Mouse (Mus musculus) brain, embryonic 14.5 days (tissue): ENCODE data around the gene Uba5. TPM values are rescaled to one million over a fixed set of nuclear protein-coding genes. Genes with fewer than 3 reads are reported as not detected.

Experiments
- DNase-seq: peaks from one replicate; pipeline ENCODE4 v3.0.0-alpha.2; 2011; ENCODE audit warnings: low read depth
- CTCF ChIP-seq: fragments of 200-500 bp; IDR thresholded peaks from 2 replicates; pipeline ENCODE4 v1.5.1; 2012; ENCODE audit warnings: inconsistent platforms, mild to moderate bottlenecking, moderate library complexity, borderline replicate concordance; ENCODE audit not compliant: insufficient read depth, insufficient read length; ENCODE audit errors: extremely low read depth
- POLR2A ChIP-seq: fragments of 200-500 bp; IDR thresholded peaks from 2 replicates; pipeline ENCODE4 v1.6.1; 2012; ENCODE audit warnings: mild to moderate bottlenecking, inconsistent platforms, borderline replicate concordance; ENCODE audit not compliant: poor library complexity, insufficient read depth, insufficient read length, severe bottlenecking; ENCODE audit errors: extremely low read depth
- polyA plus RNA-seq: library from polyadenylated mRNA; depleted of rRNA; stranded (reverse); fragments of >200 nt; gene quantifications from 2 replicates; pipeline ENCODE4 v1.2.3, GENCODE M21; 2012; rRNA removed

Uba5 gene
- 68.8 and 69.7 TPM in 2 replicates for polyA plus RNA-seq

DNA sequence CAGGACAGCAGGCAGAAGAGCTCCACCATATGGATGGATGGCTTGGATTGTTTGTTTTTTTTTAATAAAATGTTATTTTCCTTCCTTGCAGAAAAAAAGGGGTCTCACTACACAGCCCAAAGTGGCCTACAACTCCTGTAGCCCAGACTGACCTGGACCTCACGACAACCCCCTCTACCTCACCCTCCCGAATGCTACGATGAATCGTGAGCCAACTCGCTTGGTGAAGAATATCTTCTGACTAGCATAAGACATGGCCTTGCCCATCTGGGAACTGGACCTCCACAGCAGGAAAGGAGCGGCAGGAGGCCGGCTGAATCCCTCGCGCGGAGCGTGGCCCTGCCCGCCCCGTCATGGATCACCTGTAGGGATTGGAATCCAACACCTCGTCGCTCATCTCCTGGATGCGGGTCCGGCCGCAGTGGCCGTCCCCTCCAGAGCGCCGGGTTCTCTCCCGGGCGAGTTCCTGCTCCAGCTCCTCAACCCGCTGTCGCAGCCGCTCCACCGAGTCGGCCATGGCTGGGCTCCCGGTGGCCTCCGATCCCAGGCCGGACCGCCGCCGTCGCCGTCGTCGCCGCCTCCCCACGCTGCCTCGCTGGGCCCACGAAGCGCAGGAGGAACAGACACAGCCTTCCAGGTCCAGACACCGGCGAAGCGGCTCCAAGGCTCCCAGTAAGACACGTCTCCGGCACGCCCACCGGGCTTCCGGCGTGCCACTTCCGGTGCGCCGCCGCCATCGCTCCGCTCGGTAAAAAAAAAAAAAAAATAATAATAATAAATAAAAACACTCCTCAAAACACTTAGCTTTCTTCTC is at the start of gene Uba5:
Uba5 (minus strand) TSS at position 705 of the 814 bp plus-strand sequence.
- TF ChIP-seq CTCF (no peak), POLR2A (peak; percentile 55; the same call in 1 of the 2 replicates)
- DNase-seq: no peak

DNA sequence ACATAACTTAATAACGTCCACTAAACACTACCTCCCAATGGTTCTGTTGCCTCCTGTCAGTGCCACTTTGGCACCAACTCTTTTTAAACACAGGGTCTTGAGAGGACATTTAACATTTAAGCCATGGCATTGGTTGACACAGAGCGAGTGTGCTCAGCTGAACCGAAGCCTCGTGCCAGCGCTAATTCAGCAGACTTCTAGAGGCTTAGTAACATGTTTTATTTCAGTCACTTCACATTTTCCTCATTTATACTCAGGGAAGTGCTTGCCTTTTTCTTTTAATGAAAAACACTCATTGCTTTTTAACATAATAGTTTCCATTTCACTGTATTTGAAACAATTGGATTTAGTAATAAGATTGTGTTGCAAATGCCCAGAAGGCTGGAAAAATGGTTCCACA is 46.2 kb upstream of the Uba5 start:
- DNase-seq: no peak
- TF ChIP-seq CTCF (no peak), POLR2A (no peak)

DNA sequence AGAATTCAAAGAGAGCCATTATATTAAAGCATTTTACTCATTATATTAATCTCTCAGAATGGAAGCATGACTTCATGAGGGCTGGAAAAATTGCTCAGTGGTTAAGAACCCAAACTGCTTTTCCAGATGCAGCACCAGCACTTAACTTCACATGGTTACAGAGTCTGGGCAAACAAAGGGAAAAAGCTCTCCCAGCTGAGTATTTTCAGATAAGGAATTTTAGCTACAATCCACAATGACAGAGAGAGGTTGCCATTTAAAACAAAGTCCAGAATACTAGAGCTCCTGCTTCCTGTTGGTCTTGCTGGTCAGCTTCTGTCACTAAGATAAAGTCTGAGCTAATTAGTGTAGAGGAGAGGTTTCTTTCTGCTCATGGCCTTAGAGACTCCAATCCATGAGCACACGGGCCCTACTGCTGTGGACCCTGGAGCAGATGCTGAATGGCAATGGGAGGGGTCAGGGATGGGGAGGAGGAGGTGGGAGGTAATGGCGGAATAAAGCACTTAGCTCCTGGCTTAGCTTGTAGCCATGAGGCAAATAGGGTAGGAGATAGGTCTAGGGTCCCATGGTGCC is 45.7 kb upstream of the Uba5 start:
- TF ChIP-seq POLR2A (no peak), CTCF (no peak)
- no peak for DNase-seq

DNA sequence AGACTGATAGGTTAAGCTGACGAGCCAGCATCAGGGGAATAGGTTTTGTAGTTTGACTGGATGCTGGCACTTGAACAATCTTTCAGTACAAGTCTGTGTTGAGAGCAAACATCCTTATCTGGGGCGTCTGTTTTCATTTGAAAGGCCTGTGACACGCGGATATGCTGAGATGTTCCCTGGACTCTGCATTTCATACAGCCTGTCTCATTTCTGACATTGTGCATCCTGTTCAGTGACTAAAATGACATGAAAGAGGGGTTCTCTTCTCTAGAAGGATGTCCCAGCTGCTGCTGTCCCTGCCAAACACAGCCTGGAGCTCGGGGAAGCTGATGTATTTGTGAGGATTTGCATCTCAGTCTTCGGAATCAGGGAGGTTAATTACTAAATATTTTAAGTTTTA is 44.5 kb upstream of the Uba5 start:
- TF ChIP-seq CTCF: no peak
- TF ChIP-seq POLR2A: no peak
- DNase-seq: no peak

DNA sequence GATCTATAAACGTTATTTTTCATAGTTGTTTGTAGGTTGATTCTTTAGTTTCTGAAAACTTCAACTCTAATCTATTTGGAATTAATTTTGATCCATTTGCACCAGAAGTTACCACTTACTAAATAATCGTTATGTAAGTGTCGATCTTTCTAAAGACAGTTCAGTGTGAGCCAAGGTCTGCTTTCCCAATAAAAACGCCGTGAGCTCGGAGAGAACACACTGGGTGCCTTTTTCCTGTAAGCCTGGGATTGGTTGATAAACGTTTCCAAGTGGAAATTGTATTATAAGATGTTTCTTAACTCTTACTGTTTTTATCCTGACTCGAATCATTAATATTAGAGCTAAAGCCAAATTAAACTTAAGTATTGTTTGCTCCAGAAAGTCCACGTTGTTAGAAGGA is 44.0 kb upstream of the Uba5 start:
- no peak for DNase-seq
- TF ChIP-seq POLR2A (no peak), CTCF (no peak)

DNA sequence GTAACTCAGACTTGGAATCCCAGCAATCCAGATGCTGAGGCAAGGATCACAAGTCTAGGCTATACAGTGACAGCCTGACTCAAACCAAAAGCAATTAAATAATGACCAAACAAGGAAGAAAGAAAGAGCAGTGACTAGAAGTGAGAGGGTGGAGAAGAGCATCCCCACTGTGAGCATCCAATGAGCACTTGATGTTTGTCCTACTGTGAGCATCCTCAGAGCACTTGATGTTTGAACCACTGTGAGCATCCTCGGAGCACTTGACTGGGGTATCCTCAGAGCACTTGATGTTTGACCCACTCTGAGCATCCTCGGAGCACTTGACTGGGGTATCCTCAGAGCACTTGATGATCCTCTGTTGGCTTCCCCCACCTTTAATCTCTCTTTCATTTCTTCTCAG is 42.1 kb upstream of the Uba5 start:
- no peak for DNase-seq
- no peak for TF ChIP-seq CTCF
- no peak for TF ChIP-seq POLR2A

DNA sequence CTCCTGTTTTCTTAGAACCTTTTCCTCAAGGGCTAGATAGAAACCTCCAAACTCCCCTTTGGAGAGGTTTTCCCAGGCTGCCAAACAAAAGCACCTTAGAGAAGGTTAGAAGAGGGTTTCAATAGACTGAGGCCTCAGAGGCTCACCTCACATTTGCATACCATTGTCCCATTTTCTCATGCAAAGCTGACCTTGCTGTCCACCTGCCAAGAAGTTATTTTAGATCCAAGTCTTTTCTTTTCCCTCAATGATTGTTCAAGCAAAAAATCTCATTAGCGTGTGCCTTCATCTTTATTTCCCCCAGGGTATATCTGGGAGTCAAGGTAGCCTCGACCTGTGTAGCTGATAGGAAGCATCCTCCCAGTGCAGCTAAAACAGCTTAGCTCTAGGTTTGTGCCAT is 40.0 kb upstream of the Uba5 start:
- TF ChIP-seq POLR2A (no peak), CTCF (no peak)
- DNase-seq: no peak

DNA sequence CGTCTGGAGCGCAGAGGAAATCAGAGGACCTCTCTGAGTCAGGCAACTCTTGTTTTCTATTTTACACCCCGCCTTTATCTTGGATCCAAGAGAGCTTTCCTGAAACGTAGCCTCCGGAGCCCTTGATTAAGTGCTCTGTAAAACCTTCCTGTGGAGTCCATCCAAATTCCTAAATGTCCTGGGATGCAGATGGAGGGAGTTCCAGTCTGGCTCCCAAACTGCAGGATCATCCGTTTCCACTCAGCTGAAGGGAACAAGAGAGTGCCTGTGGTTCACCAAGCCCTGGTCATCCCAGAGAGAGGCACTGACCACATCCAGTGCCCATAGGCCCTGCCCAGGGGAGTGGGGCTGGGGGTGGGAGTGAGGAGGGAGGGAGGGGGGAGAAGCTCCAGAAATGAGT is 39.4 kb upstream of the Uba5 start:
- DNase-seq: no peak
- TF ChIP-seq CTCF: no peak
- no peak for TF ChIP-seq POLR2A

DNA sequence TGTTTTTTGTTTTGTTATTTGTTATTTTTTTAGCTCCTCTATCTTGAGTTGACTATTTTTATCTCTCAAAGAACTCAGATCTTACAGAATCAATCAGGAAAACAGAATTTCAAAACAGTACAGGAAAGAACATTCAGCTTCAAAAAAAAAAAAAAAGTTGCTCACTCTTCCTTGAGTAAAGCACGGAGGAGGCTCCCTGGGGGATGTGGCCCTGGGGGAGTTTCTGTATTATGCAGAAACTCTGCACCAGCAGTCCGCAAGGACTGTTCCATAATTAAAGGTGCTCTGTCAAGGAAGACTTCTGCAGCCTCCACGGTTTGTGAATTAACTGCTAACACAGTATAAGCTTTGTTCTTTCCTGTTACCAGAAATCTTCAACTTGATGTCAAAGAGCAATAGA is 38.5 kb upstream of the Uba5 start:
- no peak for DNase-seq
- no peak for TF ChIP-seq CTCF
- no peak for TF ChIP-seq POLR2A

DNA sequence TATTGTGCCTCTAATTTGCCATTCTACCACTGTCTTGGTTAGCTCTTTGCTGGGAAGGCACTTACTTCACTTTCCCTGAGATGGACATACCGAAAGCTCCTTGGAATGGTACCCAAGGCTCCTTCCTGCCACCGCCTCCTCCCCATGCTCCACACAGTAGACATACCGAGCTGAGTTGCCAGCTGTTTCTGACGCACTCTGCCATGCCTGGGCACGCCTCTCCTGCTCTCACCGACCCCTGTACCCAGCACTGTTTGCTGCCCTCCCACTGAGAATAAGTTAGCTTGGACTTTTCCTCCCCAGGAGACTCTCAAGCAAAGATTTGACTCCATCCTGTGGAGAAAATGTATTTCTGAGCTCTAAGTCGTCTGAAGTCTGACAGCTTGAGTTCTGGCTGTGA is 37.9 kb upstream of the Uba5 start:
- DNase-seq: no peak
- TF ChIP-seq CTCF (no peak), POLR2A (no peak)

DNA sequence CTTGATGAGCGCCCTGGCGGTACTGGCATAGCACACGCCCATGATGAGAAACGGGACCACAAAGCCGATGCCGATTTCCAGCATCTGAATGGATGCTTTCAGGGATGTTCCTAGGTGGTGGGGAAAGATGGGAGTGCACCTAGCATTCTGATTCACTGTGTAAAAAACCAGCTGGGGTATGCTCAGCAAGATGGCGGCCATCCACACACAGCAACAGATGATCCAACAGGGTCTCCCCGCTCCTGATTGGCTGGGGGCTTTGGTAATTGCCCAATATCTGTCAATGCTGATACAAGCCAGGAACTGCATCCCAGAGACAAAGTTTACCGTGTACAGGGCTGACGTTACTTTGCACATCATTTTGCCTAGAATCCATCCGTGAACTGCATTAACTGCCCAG is 36.1 kb upstream of the Uba5 start:
- DNase-seq: no peak
- TF ChIP-seq POLR2A (no peak), CTCF (no peak)

DNA sequence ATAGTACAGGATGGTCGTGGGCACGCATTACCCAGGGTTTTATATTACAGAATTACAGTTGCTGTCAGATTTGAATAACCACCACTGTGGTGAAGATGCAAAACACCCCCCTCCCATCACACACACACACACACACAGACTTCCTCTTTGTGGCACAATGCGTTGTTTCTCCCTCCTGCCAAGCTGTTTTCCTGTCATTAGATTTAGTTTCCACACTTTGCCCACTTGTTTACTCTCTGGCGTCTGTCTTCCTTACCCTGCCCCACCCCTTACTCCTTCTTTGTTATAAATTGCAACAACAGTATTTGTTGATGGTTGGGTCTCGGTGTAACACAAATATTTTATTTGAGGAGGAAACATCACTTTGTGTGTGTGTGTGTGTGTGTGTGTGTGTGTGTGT is 35.3 kb upstream of the Uba5 start:
- no peak for DNase-seq
- TF ChIP-seq CTCF (no peak), POLR2A (no peak)

DNA sequence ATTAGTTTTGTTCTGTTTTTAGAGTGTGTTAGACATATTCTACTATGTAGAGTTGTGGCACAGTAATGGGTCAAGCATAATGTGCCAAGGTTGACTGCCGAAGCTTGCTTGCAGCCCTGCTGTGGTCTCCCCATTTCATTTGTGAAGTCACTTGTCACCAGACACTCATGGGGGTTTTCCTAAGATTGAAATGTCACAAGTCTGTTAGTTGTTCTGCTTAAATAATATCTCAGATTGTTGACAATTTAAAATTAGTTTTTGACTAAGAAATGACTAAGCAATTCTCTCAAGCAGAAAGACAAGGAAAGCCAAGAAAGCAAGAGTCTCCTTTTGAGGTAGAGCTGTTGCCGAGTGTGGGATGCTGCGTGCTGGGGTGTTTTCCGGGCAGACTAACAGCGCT is 30.0 kb upstream of the Uba5 start:
- no peak for TF ChIP-seq POLR2A
- no peak for TF ChIP-seq CTCF
- DNase-seq: no peak
